Mouse (Mus musculus): ENCODE data around the gene Spast.
"Not testable (repeated sequence)": the region's sequence is repeated elsewhere in the genome, so short reads cannot be mapped to it uniquely, and the experiment has no call there.

- not testable (repeated sequence) for TF ChIP-seq POLR2A (IDR thresholded peaks at IDR 0.05; ENCODE audit: insufficient read length, low read depth); E2F4 (IDR thresholded peaks at IDR 0.05; ENCODE audit: insufficient read depth); MAX (IDR thresholded peaks at IDR 0.05; ENCODE audit: low read depth); MYOG (IDR thresholded peaks at IDR 0.05; ENCODE audit: control insufficient read depth in 1 of 3, insufficient read depth in 1 of 3, insufficient read length in 2 of 3, low read depth in 2 of 3); USF1 (IDR thresholded peaks at IDR 0.05; ENCODE audit: low read depth); CEBPB (IDR thresholded peaks at IDR 0.05; ENCODE audit: insufficient read depth, poor library complexity, severe bottlenecking); POLR2AphosphoS2 (IDR thresholded peaks at IDR 0.05; ENCODE audit: insufficient read length, low read depth)
These were observed 11.6 kb upstream of the Spast start for GRCm38 (mm10) chr17:74327195-74327594.
